Mouse (Mus musculus) leukemia stem cell, adult 10-12 weeks (primary cell): ENCODE measurements around the gene Btg3. TPM values are rescaled to one million over a fixed set of nuclear protein-coding genes. Genes with fewer than 3 reads are reported as not detected.

ENCODE experiments used
- polyA plus RNA-seq: library from polyadenylated mRNA; stranded (reverse); fragments of >175 nt; gene quantifications from 2 replicates; pipeline ENCODE4 v1.2.3, GENCODE M21; 2012; ENCODE audit warnings: low replicate concordance

Btg3 gene
- polyA plus RNA-seq, result 5.2 and 5.3 TPM in 2 replicates

GRCm38 (mm10) chr16:78376745-78377570 lies at the start of gene Btg3:
Btg3 (minus strand) TSS chr16:78377192.

GRCm38 (mm10) chr16:78301183-78301830 lies 75.7 kb downstream of the Btg3 start, which contains the start of gene Cxadr:
Cxadr (plus strand) TSS chr16:78301489.

Other genes with a start within 250 kb of the Btg3 start
- gene Cxadr, start 75.7 kb downstream of the Btg3 start, polyA plus RNA-seq, result not detected in 2 replicates
- gene D16Ertd472e, start 199.5 kb upstream of the Btg3 start, polyA plus RNA-seq, result 22.7 and 25.8 TPM in 2 replicates